Mouse (Mus musculus) thymus, adult 2 months (tissue): ENCODE data around the gene Gm29094. TPM values are rescaled to one million over a fixed set of nuclear protein-coding genes. Genes with fewer than 3 reads are reported as not detected.
"Not testable (repeated sequence)": the region's sequence is repeated elsewhere in the genome, so short reads cannot be mapped to it uniquely, and the experiment has no call there.

ENCODE experiments used
- DNase-seq: peaks from one replicate; pipeline ENCODE4 v3.0.0; 2021
- H3K27ac ChIP-seq: fragments of 200-500 bp; 2 replicates; pipeline ENCODE4 v1.5.1; 2012; ENCODE audit warnings: low read length, control low read depth; ENCODE audit not compliant: control insufficient read depth, insufficient read depth
- H3K27me3 ChIP-seq: fragments of 200-500 bp; 2 replicates; pipeline ENCODE4 v1.6.1; 2012; ENCODE audit warnings: mild to moderate bottlenecking, low read length, moderate library complexity, mixed read lengths; ENCODE audit not compliant: control insufficient read depth, insufficient read depth
- H3K36me3 ChIP-seq: fragments of 200-500 bp; 2 replicates; pipeline ENCODE4 v1.6.1; 2012; ENCODE audit warnings: mild to moderate bottlenecking, low read length, moderate library complexity; ENCODE audit not compliant: control insufficient read depth, insufficient read depth
- H3K4me1 ChIP-seq: fragments of 200-500 bp; replicated peaks from 2 replicates; pipeline ENCODE4 v1.6.1; 2012; ENCODE audit warnings: low read length; ENCODE audit not compliant: control insufficient read depth, insufficient read depth
- H3K4me3 ChIP-seq: fragments of 200-500 bp; 2 replicates; pipeline ENCODE4 v1.5.1; 2012; ENCODE audit warnings: mild to moderate bottlenecking, low read length, control low read depth, moderate library complexity; ENCODE audit not compliant: control insufficient read depth, insufficient read depth
- CTCF ChIP-seq: fragments of 200-500 bp; IDR thresholded peaks from 2 replicates; pipeline ENCODE4 v1.5.1; 2012; ENCODE audit warnings: mild to moderate bottlenecking, control low read depth, low read length, moderate library complexity, borderline replicate concordance; ENCODE audit not compliant: control insufficient read depth, poor library complexity, insufficient read depth; ENCODE audit errors: extremely low read depth
- POLR2A ChIP-seq: fragments of 200-500 bp; IDR thresholded peaks from 2 replicates; pipeline ENCODE4 v1.6.1; 2012; ENCODE audit warnings: mild to moderate bottlenecking, low read length, control low read depth, moderate library complexity; ENCODE audit not compliant: control insufficient read depth, poor library complexity, insufficient read depth; ENCODE audit errors: extremely low read depth
- WGBS: fragments of 180-500 bp; shearing (Covaris S2); methylation state at CpG from one replicate; pipeline ENCODE4 v1.1.7; 2018; 5-methylcytosine and 5-hydroxymethylcytosine counted together
- polyA plus RNA-seq: library from polyadenylated mRNA; depleted of rRNA; stranded (reverse); fragments of >200 nt; gene quantifications from 2 replicates; pipeline ENCODE4 v1.2.3, GENCODE M21; 2012; rRNA removed

The Gm29094 gene
- polyA plus RNA-seq, 1 experiment, result not detected

GRCm38 (mm10) chr9:89240516-89241019 lies 41.4 kb downstream of the Gm29094 start:
- not testable (repeated sequence) for H3K27ac ChIP-seq, H3K27me3 ChIP-seq, DNase-seq, H3K4me1 ChIP-seq, H3K4me3 ChIP-seq, H3K36me3 ChIP-seq
- WGBS, result 98% methylated on average over 3 of the region's 3 CpGs

- H3K36me3 ChIP-seq, result no peaks in the 10 kb centered on the region
- 87% methylated on average over 2 of the region's 2 CpGs for WGBS
- DNase-seq, result no peak
Measured at GRCm38 (mm10) chr9:89253400-89253799, 54.2 kb downstream of the Gm29094 start.

GRCm38 (mm10) chr9:89256556-89257335 lies 57.6 kb downstream of the Gm29094 start:
- TF ChIP-seq CTCF (no peak), POLR2A (no peak)
- Histone ChIP-seq H3K4me1 (no peaks in the 10 kb centered on the region), H3K4me3 (no peak overlapping the region), H3K36me3 (no peaks in the 10 kb centered on the region), H3K27me3 (no peaks in the 10 kb centered on the region), H3K27ac (no peak overlapping the region)
- no peak for DNase-seq
- WGBS, result 12% methylated on average over 12 of the region's 12 CpGs

More at GRCm38 (mm10) chr9:89253400-89253799, 54.2 kb downstream of the Gm29094 start:
- TF ChIP-seq CTCF, result no peak
- no peak for TF ChIP-seq POLR2A
- H3K27ac ChIP-seq, result no peak overlapping the region
- no peaks in the 10 kb centered on the region for H3K27me3 ChIP-seq
- no peak overlapping the region for H3K4me3 ChIP-seq
- H3K4me1 ChIP-seq, result no peaks in the 10 kb centered on the region

- 96% methylated on average over 3 of the region's 3 CpGs for WGBS
- no peaks in the 10 kb centered on the region for H3K36me3 ChIP-seq
- H3K4me3 ChIP-seq, result no peak overlapping the region
- no peak overlapping the region for H3K27ac ChIP-seq
- no peaks in the 10 kb centered on the region for H3K27me3 ChIP-seq
- TF ChIP-seq CTCF (no peak), POLR2A (no peak)
- no peaks in the 10 kb centered on the region for H3K4me1 ChIP-seq
- no peak for DNase-seq
Measured at GRCm38 (mm10) chr9:89263968-89264367, 64.8 kb downstream of the Gm29094 start.

- Histone ChIP-seq H3K36me3 (no peaks in the 10 kb centered on the region), H3K27me3 (no peaks in the 10 kb centered on the region), H3K27ac (no peak overlapping the region), H3K4me3 (no peak overlapping the region), H3K4me1 (no peaks in the 10 kb centered on the region)
- 90% methylated on average over 1 of the region's 1 CpGs for WGBS
- DNase-seq, result no peak
- TF ChIP-seq POLR2A (no peak), CTCF (no peak)
Measured at GRCm38 (mm10) chr9:89264571-89264970, 65.4 kb downstream of the Gm29094 start.

Other genes with a start within 250 kb of the Gm29094 start
- 5.3 and 6.9 TPM in 2 replicates for gene Bcl2a1a, start 242.5 kb upstream of the Gm29094 start, polyA plus RNA-seq
- 0.11 TPM in 1 of 2 replicates, not detected in the other for gene Trim43b, start 106.5 kb upstream of the Gm29094 start, polyA plus RNA-seq
- 10.8 and 16.1 TPM in 2 replicates for gene Bcl2a1b, start 170 bp upstream of the Gm29094 start, polyA plus RNA-seq
- gene Mthfs, start 11.3 kb downstream of the Gm29094 start, polyA plus RNA-seq, result 5.7 and 7.8 TPM in 2 replicates